Mouse (Mus musculus): ENCODE measurements around the gene Eme1.
A peak's percentile ranks its signal among the peaks of the same experiment; 100 is the strongest.
"Not testable (repeated sequence)": the region's sequence is repeated elsewhere in the genome, so short reads cannot be mapped to it uniquely, and the experiment has no call there.

The Eme1 gene

GRCm38 (mm10) chr11:94653663-94654436 lies at the start of gene Eme1, which contains the start of gene Mrpl27:
TSS of gene Eme1 (minus strand) at chr11:94653964.
TSS of gene Mrpl27 (plus strand) at chr11:94653767.
- DNase-seq (ENCODE audit: low spot score in 2 of 2) = peak; percentile 84

DNA sequence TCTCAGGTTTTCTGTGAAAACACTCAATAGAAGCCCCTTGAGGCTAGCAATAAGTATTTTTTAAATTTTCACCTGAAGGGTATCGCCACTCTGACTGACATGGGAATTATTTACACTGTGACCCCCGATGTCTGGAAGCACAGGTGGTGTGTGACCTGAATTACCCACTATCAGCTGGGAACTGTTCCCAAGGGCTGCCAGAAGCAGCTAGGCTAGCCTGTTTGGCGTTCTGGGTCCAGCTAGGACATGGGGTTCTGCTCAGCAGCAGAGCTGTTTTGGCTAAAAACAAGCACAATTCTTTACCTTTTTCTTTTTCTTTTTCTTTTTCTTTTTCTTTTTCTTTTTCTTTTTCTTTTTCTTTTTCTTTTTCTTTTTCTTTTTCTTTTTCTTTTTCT lies 48.4 kb upstream of the Eme1 start:
- DNase-seq (ENCODE audit: low spot score in 2 of 2) = no peak

DNA sequence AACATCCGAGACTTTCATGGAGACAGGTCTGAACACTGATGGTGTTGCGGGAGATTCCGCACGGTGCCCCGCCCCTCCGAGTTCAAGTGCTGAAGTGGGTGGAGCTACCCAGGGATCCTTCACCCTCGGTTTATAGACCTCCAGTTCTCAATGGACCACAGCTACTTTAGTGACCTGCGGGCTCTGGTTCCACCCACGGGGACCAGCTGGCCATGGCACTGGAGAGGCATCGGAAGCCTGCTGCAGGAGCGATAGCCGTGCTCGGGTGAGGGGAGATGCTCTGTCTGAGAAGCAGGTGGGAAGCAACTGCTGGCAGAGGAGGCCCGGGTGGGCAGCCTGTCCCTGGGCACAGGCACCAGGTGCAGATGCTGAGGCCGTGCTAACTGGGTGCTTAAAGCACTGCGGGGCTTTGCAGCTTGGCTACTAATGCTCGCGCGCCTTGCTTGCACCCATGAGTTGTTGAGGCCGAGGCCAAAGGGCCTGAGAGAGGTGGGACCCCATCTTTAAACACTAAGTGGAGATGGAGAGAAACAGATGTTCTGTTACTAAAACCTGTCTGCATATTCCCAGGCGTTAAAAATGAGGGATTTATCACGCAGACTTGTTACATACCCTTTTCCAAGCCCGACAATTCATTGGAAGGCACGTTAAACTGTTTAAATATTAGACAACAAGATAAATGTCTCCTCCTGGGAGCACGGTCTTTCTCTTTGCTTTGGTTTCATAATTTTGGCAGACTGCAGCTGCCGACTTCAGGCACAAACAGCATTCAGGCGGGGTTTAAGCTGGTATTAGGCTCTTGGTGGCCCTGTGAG lies 47.8 kb upstream of the Eme1 start:
- DNase-seq (ENCODE audit: low spot score in 2 of 2) = no peak

DNA sequence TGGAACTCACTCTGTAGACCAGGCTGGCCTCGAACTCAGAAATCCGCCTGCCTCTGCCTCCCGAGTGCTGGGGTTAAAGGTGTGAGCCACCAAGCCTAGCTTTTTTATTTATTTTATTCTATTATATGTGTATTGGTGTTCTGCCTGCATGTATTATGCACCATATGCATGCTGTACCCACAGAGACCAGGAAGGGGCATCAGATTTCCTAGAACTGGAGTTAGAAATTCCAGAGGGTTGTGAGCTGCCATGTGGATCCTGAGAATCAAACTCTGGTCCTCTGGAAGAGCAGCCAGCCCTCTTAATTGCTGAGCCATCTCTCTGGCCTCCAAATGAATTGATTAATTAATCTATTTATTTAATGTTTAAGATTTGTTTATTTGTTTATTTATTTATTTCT lies 45.6 kb upstream of the Eme1 start:
- no peak for DNase-seq (ENCODE audit: low spot score in 2 of 2)

GRCm38 (mm10) chr11:94697703-94698464 lies 44.1 kb upstream of the Eme1 start:
- DNase-seq (ENCODE audit: low spot score in 2 of 2) = peak; percentile 36 to 44

- DNase-seq (ENCODE audit: low spot score in 2 of 2) = peak in 1 of 2 experiments; percentile 22
These were observed 43.4 kb upstream of the Eme1 start for GRCm38 (mm10) chr11:94697140-94697539.

GRCm38 (mm10) chr11:94695508-94695907 lies 41.7 kb upstream of the Eme1 start:
- no peak for DNase-seq (ENCODE audit: low spot score in 2 of 2)

DNA sequence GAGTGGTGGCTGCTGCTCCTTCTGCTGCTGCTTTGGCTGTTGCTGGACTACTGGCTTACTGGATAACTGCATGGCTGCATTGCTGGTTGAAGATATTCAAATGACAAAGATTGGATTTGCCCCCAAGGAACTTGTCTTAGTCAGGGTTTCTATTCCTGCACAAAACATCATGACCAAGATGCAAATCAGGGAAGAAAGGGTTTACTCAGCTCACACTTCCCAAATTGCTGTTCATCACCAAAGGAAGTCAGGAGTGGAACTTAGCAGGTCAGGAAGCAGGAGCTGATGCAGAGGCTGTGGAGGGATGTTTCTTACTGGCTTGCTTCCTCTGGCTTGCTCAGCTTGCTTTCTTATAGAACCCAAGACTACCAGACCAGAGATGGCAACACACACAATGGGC lies 38.7 kb upstream of the Eme1 start:
- DNase-seq (ENCODE audit: low spot score in 2 of 2) = not testable (repeated sequence)

DNA sequence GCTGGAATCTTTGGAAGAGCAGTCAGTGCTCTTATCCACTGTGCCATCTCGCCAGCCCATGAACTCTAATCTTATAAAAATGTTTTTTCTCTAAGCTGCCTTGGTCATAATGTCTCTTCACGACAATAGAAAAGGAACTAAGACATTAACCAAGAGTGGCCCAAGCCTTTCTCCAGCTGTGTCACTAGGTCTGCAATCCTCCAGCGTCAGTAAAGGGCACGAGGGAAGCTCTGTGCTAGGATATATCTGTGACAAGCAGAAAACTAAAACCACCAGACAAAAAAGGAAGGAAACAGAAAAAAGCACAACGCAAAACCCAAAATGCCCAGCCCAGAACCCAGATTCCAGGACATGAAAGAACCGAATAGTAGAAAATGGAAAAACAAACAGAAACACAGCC lies 33.4 kb upstream of the Eme1 start:
- DNase-seq (ENCODE audit: low spot score in 2 of 2) = no peak

GRCm38 (mm10) chr11:94682427-94682826 lies 28.7 kb upstream of the Eme1 start:
- no peak for DNase-seq (ENCODE audit: low spot score in 2 of 2)

DNA sequence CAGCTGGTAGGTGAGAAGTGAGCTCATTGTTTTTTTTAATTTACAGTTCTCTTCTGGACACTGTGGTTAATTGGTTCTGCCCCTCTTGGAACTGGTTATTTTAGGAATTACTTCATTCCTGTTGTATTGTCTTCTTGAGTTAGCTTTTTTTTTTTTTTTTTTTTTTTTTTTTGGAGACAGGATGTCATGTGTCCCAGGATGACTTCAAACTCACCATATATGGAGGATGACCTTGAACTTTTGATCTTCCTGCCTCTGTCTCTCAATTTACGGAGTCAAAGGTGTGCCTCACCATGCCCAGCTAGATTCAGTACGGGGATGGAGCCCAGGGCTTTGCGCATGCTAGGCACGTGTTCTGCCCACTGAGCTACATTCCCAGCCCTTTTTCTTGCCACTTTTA lies 27.9 kb upstream of the Eme1 start:
- DNase-seq (ENCODE audit: low spot score in 2 of 2) = no peak

- no peak for DNase-seq (ENCODE audit: low spot score in 2 of 2)
These were observed 26.9 kb upstream of the Eme1 start for GRCm38 (mm10) chr11:94680639-94681038.

DNA sequence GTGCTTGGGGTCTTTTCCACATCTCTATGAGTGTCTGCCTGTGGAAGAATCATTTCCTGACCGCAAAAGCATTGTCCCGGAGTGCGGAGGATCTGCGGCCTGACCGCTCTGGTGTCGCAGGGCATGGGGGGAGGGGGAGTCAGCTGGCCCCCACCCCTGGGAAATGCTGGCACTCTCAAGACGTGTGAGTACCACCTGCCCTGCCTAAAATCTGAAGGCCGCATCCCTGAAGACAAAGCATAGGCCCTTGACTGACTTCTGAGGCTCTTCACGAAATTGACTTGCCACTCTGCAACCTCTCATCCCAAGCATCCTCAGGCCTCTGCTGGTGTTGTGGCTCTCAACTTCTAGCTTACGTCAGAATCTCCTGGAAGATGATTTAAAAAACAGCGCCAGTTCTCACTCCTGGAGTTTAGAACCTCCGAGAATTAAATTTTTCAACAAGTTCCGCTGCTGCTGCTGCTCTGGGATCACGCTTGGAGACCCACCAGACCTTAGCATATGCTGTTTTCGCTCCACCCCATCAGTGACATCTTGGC lies 23.9 kb upstream of the Eme1 start:
- DNase-seq (ENCODE audit: low spot score in 2 of 2) = no peak

DNA sequence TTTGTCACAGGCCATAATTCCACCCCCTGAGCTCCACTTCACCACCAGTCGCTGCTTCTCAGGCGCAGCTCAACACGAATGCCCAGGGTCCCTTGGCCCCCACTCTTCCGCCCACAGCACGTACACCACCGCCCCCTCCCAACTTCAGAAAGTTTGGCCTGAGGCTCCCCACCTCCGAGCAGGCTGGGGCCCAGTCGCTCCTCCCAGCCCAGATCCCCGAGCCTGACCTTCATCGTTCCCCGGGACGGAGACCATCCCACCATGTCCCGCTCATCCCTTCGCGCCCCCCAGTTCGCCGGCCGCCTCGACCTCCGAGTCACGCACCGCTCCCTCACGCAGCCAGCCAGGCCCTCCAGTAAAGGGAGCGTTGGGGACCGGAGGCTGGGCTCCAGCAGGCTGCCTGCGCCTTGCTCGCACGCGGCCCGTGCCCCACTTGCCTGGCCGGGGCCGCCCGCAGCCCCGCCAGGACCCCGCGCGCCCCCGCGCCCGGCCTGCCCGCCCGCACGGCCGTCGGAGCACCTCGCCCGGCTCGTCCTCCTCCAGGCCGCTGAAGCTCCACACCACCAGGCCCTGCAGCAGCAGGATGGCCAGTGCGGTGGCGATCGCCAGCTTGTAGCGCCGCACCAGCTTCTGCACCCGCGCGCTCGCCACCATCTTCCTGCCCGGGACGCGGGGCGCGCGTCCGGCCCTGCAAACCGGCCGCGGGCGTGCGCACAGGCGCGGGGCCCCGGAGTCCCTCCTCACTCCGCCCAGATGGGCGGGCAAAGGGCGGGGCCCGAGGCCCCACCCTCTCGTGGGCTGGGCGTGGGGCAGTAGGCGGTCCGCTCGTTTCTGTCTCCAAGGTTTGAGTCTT lies 23.2 kb upstream of the Eme1 start, which contains the start of gene Xylt2:
Gene Xylt2 (minus strand): TSS at position 762 of the 853 bp plus-strand sequence.
- DNase-seq (ENCODE audit: low spot score in 2 of 2) = peak; percentile 86 to 90

- DNase-seq (ENCODE audit: low spot score in 2 of 2) = no peak
These were observed 22.5 kb upstream of the Eme1 start for GRCm38 (mm10) chr11:94676308-94676707.

DNA sequence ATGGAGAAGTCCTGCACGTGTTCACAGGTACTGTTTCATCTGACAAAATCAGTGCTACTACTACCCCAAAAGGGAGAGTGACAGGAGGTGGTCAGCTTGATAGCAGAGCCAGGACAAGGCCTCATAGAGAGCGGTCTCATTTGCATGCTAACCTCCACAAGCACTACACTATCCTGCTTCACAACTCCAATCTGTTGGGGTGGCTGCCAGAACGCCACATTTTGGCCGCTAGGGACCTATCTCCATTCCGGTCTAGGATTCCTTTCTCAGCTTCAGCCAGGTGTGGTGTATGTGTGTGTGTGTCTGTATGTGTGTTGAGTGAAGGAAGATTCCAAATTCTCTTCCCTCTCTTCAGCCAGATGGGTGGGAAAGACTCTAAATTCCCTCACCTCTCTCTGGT lies 21.7 kb upstream of the Eme1 start:
- DNase-seq (ENCODE audit: low spot score in 2 of 2) = no peak

- DNase-seq (ENCODE audit: low spot score in 2 of 2) = no peak
These were observed 21.2 kb upstream of the Eme1 start for GRCm38 (mm10) chr11:94674984-94675383.

DNA sequence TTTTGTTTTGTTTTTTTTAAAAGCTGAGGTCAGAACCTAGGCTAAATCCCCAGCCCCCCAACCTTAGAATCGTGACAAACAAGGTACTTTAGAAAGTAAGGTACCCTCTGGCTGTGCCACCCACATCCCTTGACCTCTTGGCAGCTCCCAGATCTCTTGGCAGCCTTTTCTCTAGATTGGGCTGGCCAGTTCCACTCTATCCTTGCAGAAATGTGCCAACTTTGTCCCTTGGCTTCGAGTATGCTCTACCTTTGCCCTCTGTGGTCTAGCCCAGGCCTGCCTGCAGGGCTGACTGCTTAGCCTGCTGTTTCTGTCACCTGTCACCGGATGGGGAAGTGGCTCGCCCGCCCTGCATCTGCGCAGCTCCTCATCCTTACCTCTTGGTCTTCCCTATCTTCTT lies 11.5 kb upstream of the Eme1 start:
- DNase-seq (ENCODE audit: low spot score in 2 of 2) = no peak

- no peak for DNase-seq (ENCODE audit: low spot score in 2 of 2)
These were observed 7.6 kb upstream of the Eme1 start for GRCm38 (mm10) chr11:94661344-94661743.

DNA sequence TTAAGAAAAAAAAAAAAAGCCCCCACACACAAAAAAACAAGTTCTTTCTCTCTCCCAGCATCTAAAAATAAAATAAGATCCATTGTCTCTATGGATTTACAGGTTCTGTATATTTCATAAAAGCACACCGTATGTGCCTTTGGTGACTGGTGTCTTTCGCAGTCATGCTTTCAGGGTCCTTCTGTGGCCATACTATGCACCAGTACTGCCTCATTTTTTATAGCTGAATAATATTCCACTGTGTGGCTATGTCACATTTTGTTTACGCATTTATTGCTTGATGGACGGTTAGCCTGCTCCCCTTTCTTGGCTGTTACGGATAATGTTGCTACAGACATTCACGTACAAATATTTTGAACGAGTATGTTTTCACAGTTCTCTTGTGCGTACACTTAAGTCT lies 791 bp downstream of the Eme1 start:
- DNase-seq (ENCODE audit: low spot score in 2 of 2) = no peak

DNA sequence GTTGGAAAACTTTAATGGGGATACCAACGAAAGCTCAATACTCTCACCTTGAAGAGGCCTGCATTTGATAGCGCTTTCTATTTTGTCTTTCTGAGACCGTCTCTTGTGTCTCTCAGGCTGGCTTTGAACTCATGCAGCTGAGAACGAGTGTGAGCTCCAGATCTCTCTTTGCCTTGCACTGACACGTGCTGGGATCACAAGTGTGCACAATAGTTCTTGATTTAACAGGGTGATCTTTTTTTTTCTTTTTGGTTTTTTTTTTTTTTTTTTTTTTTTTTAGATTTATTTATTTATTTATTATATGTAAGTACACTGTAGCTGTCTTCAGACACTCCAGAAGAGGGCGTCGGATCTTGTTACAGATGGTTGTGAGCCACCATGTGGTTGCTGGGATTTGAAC lies 2.5 kb downstream of the Eme1 start:
- DNase-seq (ENCODE audit: low spot score in 2 of 2) = not testable (repeated sequence)

Data from natural killer cell, adult 2 months (primary cell).